Mouse (Mus musculus) heart, adult 9 months (tissue): ENCODE results near the gene Msrb2.
A peak's percentile ranks its signal among the peaks of the same experiment; 100 is the strongest.

Experiments used
- DNase-seq, 2 experiments: peaks; one replicate each; pipeline ENCODE4 v3.0.0; 2022; ENCODE audit warnings: low spot score in 2 of 2

Gene Msrb2

GRCm38 (mm10) chr2:19371390-19372158 is at the start of gene Msrb2:
Gene Msrb2 (plus strand): TSS chr2:19371440.
- DNase-seq: peak; percentile 83 to 85

DNA sequence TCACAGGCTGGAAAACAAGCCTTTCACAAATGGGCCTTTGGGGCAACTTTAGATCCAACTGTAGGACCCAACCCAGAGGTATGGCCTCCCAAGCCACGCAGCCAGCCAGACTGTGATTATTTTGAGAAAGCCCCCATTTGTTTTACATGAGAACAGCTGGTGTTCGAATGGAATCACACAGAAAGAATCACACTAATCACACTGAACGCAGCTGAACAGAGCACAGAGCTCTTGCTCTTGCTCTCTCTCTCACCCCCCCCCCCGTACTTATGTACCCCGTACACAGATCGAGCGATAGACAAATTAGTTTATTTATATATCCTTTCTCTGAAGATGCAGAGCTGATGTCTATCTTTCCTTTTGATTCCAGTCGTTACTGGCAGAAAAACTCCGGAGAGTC is 48.8 kb upstream of the Msrb2 start:
- DNase-seq: no peak

- DNase-seq: no peak
Observed at GRCm38 (mm10) chr2:19326376-19326775, 44.9 kb upstream of the Msrb2 start.

DNA sequence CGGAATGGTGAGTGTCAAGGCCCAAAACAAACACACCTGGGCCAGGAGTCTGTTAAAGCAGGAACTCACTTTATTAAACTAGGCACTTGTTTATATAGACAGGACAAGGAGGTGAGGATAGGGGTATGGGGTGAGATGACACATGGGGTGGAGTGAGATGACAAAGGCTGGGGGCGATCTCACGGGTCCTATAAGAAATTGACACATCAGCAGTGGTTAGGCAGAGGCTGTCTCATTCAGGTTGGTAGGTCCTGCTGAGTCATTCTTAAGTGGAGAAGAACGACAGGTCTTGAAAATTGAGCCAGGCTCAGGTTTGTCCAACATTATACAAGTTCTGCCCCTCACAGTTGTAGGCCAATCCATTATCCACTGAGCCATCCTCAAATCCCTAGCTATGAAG is 43.4 kb upstream of the Msrb2 start:
- DNase-seq: no peak

DNA sequence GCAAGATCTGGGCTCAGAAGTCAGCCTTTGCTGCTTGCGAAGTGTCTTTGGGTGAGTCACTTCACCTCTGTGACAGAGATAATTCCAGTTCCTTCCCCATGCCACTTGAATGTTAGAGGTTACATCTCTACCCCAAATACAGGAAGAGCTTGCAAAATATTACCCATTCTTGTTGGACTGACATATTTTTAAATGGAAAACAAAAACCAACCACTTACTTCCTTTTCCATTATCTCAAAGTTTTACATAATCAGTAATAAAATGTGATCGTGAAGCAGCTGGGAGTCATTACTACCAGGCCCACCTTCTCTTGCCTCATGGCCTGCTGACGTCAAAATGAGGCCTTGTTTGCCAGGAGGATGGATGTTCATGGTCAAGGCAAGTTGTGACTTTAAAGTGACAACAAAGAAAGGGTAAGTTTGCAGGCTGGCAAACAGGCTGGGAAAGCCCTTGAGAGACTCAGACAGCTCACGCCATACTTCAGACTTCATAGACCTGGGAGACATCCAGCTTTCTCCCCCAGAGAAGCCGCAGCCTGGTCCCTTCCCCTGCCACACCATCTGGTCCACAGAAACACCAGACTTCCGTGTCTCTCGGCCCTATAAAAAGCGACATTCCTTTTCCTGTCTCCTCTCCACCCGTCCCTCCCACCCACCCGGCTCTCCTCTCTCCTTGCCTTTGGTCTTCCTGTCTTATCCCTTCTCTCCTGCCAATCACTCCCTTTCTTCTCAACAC is 27.2 kb upstream of the Msrb2 start:
- DNase-seq: peak; percentile 40 to 46

GRCm38 (mm10) chr2:19344636-19345413 is 26.4 kb upstream of the Msrb2 start:
- peak; percentile 68 to 87 for DNase-seq

- no peak for DNase-seq
Observed at GRCm38 (mm10) chr2:19345414-19345964, 25.8 kb upstream of the Msrb2 start.

GRCm38 (mm10) chr2:19348454-19348853 is 22.8 kb upstream of the Msrb2 start:
- DNase-seq: no peak

DNA sequence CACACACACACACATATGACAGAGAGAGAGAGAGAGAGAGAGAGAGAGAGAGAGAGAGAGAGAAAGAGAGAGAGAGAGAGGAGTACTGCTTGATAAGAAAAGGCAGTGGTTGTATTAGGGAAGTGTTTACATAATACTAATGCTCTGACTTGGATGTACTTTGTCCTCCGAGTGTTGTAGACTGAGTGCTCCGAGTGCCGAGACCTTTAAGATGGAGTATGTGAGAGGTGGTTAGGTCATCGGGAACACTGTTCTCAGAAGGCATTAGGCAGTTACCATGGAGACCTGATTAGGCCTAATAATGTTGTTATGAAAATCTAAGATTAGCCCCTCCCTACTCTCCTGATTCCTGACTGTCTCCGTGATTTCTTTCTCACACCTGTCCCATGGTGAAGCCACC is 21.1 kb upstream of the Msrb2 start:
- no peak for DNase-seq

DNA sequence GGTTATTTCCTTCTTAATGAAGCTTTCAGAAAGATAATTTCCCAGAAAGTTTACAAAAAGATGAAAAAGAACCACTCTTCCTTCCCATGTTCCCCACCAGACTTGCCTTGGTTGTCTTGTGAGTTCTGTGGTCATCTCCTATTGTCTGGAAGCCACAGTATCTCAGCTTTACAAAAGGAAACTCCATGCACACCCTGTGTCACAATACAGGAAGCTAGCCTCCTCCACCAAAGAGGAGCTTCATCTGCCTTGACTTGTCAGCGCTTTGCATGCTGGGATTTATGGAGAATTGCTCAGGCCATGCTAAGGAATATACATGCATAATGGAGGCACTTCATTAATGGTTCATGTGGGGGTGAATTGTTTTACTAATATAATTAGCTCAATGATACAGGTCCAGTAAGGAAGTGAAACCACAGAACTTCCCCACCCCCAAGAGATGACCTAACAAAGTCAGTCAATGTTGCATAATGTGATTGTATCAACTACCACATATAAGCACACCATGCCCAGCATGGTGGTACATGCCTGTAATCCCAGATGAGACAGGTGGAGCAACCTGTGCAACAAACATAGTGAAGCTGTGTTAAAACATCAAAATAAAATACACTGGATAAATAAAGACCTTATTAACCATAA is 19.5 kb upstream of the Msrb2 start:
- DNase-seq: peak; percentile 15 to 28

DNA sequence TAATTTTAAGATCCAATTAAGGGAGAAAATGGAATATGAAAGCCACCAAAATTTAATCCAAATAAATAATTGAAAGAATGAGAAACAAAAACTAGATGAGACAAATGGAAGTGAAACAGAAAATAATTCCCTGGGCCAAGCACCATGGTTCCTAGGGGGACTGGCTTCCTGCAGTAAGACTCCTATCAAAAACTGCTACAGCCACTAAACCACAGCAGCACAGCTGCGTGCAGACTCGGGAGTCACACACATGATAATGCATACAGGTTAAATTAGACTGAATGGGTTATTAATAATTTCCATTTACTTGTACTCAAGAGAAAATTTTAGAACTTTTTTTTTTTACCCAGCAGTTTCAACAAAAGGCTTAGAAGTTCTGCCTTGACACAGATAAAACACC is 18.1 kb upstream of the Msrb2 start:
- DNase-seq: no peak

DNA sequence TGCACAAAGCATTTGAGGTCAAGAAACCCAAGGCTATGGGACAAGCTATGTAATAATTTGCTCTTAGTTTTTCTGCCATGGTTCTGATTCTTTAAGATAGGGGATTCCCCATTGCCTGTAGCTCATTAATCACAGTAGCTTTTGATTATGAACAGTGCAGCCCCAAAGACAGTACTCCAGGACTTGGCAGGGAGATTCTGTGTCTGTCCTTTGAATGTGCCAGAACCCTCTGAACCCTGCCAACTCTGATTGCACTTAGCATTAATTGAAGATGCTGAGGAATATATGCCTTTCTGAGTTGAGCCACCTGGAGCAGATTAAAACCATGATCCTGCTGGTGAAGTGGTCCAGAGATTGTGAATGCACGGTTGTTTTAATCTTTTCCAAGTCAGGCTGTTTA is 8.4 kb upstream of the Msrb2 start:
- no peak for DNase-seq

- no peak for DNase-seq
Observed at GRCm38 (mm10) chr2:19366426-19366825, 4.8 kb upstream of the Msrb2 start.

DNA sequence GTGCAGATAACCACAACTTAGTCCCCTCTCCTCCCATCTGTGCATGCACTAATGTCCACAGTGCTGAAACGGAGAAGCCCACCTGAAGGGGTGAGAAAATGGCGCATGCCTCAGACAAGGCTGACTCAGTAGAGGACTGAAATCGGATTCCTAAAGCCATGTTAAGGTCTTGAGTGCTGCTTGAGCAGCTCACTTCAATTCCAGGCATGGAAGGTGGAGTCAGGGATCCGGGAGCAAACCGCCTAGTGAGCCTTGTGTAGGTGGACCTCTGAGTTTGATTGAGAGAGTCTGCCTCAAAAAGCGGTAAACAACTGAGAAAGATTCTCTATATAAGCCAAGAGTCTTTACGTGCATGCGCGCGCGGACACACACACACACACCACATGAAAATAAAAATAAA is 4.1 kb upstream of the Msrb2 start:
- DNase-seq: no peak

DNA sequence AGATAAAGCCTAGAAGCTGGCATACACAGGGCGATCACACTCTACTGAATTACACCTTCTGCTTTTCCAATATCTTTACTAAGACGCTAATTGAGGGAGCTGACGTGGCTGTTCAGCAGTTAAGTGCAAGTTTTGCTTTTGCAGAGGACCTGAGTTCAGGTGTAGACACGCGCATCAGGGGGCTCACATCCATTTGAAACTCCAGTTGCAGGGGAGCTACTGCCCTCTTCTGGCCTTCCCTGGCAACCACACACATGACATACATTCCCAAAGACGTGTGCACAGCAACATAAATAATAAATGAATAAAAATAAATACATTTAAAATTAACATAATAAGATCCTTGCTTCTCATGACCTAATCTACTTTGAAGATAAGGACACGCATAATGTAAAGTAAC is 2.5 kb downstream of the Msrb2 start:
- DNase-seq: no peak

DNA sequence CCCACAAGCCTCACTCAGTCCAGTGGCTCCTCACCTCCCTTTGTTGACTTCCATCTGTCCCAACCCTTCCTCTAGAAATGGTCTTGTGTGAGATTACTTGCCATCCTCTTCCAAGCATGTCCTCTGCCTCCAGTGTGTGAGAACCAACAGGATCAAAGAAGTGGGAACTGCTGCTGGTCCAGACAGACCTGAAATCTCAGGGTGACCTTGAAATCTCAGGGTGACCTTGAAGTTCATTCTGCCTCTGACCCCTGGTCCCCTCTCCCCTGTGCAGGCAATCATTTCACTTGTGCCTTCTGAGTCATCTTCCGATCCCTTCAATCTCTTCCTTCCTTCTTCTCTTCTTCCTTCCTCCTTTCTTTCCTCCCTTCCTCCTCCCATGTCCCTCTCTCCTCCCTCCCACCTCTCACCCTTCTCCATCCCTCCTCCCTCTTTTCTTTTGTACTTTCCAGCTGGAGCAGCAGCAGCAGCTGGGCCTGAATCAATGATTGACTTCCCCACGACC is 9.3 kb downstream of the Msrb2 start:
- no peak for DNase-seq

DNA sequence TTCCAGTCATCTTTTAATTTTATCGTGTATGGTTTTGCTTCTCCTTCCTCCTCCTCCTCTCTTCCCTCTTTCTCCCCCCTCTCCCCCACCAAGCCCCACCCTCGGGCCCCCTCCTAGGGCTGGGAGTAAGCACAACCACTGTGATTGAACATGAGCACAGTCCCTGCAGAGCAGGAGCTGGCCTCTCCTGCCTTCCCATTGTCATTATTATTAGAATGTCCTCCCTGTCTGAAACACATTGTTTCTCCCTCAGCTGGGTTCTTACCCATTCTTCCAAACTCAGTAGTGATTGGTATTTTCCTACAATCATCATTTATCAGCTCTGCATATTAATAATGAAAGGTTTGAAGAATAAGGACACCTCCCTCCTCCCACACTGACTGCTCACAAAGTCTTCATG is 9.7 kb downstream of the Msrb2 start:
- DNase-seq: no peak

- no peak for DNase-seq
Observed at GRCm38 (mm10) chr2:19382206-19382605, 11.0 kb downstream of the Msrb2 start.

GRCm38 (mm10) chr2:19383006-19383405 is 11.8 kb downstream of the Msrb2 start:
- DNase-seq: no peak

DNA sequence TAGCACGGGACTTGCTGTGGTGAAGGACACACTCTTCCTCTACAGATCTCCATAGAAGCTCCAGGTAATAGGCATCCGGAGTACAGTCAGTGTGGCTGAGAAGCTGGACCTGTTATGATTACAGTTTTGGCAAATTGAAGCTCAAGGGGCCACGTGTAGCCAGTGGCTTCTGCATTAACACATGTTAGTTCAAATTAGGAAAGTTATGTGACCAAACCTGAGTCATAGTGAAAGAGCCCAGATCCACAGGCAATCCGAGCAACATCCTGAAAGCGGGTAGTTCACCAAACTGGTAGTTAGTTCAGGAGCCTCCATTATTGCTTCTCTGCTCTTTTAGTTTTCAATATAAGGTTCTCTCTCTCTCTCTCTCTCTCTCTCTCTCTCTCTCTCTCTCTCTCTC is 14.5 kb downstream of the Msrb2 start:
- no peak for DNase-seq

- no peak for DNase-seq
Observed at GRCm38 (mm10) chr2:19388329-19389103, 17.3 kb downstream of the Msrb2 start.
